Mouse (Mus musculus) kidney, embryonic 14.5 days (tissue): Measurements from ENCODE around the gene Sbf2. TPM values are rescaled to one million over a fixed set of nuclear protein-coding genes. Genes with fewer than 3 reads are reported as not detected.

ENCODE experiments used
- ATAC-seq: fragments of 200-750 bp; cut with Nextera tagmentation; 2 replicates; pipeline ENCODE4 v1.8.0; 2017; ENCODE audit warnings: moderate number of reproducible peaks, mild to moderate bottlenecking, moderate TSS enrichment, moderate library complexity; ENCODE audit not compliant: low FRiP score, low TSS enrichment
- H3K27ac ChIP-seq: fragments of 300-500 bp; sonication (generic); 2 replicates; pipeline ENCODE4 v1.5.1; 2014; ENCODE audit warnings: low read depth, mild to moderate bottlenecking, low read length, moderate library complexity, mixed read lengths
- H3K27me3 ChIP-seq: fragments of 300-500 bp; sonication (generic); 2 replicates; pipeline ENCODE4 v1.6.1; 2014; ENCODE audit warnings: mild to moderate bottlenecking, low read length; ENCODE audit not compliant: control insufficient read depth, insufficient read depth
- H3K36me3 ChIP-seq: fragments of 300-500 bp; sonication (generic); 2 replicates; pipeline ENCODE4 v1.6.1; 2014; ENCODE audit warnings: low read length, mixed read lengths; ENCODE audit not compliant: control insufficient read depth, insufficient read depth
- H3K4me1 ChIP-seq: fragments of 300-500 bp; sonication (generic); 2 replicates; pipeline ENCODE4 v1.6.1; 2014; ENCODE audit warnings: low read length, mixed read lengths; ENCODE audit not compliant: control insufficient read depth, insufficient read depth
- H3K4me2 ChIP-seq: fragments of 300-500 bp; sonication (generic); replicated peaks from 2 replicates; pipeline ENCODE4 v1.6.1; 2014; ENCODE audit warnings: low read depth, mild to moderate bottlenecking, low read length
- H3K4me3 ChIP-seq: fragments of 300-500 bp; sonication (generic); 2 replicates; pipeline ENCODE4 v1.5.1; 2014; ENCODE audit warnings: mild to moderate bottlenecking, low read length
- H3K9ac ChIP-seq: fragments of 300-500 bp; sonication (generic); 2 replicates; pipeline ENCODE4 v1.6.1; 2014; ENCODE audit warnings: low read depth, mild to moderate bottlenecking, low read length, moderate library complexity
- H3K9me3 ChIP-seq: fragments of 300-500 bp; sonication (generic); 2 replicates; pipeline ENCODE4 v1.6.1; 2016; ENCODE audit warnings: low read length; ENCODE audit not compliant: control insufficient read depth
- WGBS: fragments of 180-500 bp; shearing (Covaris S2); extraction: QIAGEN DNeasy Blood & Tissue Kit; methylation state at CpG from one replicate; pipeline ENCODE4 v1.1.7; 2014; 5-methylcytosine and 5-hydroxymethylcytosine counted together
- polyA plus RNA-seq: library from polyadenylated mRNA; unstranded; fragments of >200 nt; fragmentation: Nextera tagmentation; extraction: Ambion mirVana; gene quantifications from 2 replicates; pipeline ENCODE4 v1.2.1, GENCODE M21; 2014

Gene Sbf2
- polyA plus RNA-seq, 1 experiment from 2014 or later, result 44.6 TPM

DNA sequence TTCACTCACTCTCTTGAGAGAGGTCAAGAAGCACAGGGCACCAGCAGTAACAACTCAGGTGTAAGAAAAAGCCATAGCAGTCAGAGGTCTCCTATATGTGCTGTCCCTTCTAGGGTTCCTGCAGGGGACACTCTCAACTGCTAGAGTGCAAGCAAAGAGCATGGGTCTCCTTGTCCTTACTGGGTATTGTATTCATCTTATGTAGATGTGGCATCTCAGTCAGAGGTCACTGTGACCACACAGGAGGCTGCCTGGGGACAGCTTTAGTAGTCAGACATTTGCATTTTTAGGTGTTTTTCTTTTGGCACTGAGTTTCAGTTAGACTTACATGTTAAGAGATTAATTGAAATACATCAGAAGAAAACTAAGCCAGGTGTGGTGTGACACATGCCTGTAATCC is 347.7 kb downstream of the Sbf2 start:
- Histone ChIP-seq H3K4me3 (no peak overlapping the region), H3K27me3 (no peaks in the 10 kb centered on the region), H3K4me2 (no peak overlapping the region), H3K9me3 (no peaks in the 10 kb centered on the region), H3K9ac (no peak overlapping the region), H3K36me3 (peaks cover 14% of the 10 kb centered on the region; the same call in 1 of the 2 replicates), H3K27ac (no peak overlapping the region), H3K4me1 (no peaks in the 10 kb centered on the region; the same call in 1 of the 2 replicates)
- ATAC-seq, result no peak

GRCm38 (mm10) chr7:110265796-110266195 is 348.9 kb downstream of the Sbf2 start:
- Histone ChIP-seq H3K4me3 (no peak overlapping the region), H3K4me2 (no peak overlapping the region), H3K27me3 (no peaks in the 10 kb centered on the region), H3K36me3 (peaks cover 14% of the 10 kb centered on the region; the same call in 1 of the 2 replicates), H3K9me3 (no peaks in the 10 kb centered on the region), H3K27ac (no peak overlapping the region), H3K4me1 (no peaks in the 10 kb centered on the region), H3K9ac (no peak overlapping the region)
- 32% methylated on average over 7 of the region's 7 CpGs for WGBS
- ATAC-seq, result 0 out of 2 replicates have a peak, but pooled peaks have one; percentile 16

- Histone ChIP-seq H3K36me3 (no peaks in the 10 kb centered on the region), H3K27me3 (no peaks in the 10 kb centered on the region), H3K27ac (no peak overlapping the region), H3K4me2 (no peak overlapping the region), H3K9ac (no peak overlapping the region), H3K4me3 (no peak overlapping the region), H3K4me1 (peaks cover 2% of the 10 kb centered on the region; the same call in 1 of the 2 replicates), H3K9me3 (no peaks in the 10 kb centered on the region)
- WGBS, result 75% methylated on average over 1 of the region's 1 CpGs
- no peak for ATAC-seq
Measured at GRCm38 (mm10) chr7:110263474-110263873, 351.2 kb downstream of the Sbf2 start.

- Histone ChIP-seq H3K27me3 (no peaks in the 10 kb centered on the region), H3K4me1 (peaks cover 3% of the 10 kb centered on the region; the same call in 1 of the 2 replicates), H3K9ac (no peak overlapping the region), H3K9me3 (no peaks in the 10 kb centered on the region), H3K27ac (no peak overlapping the region), H3K4me3 (no peak overlapping the region), H3K36me3 (no peaks in the 10 kb centered on the region), H3K4me2 (no peak overlapping the region)
- no peak for ATAC-seq
- 70% methylated on average over 1 of the region's 1 CpGs for WGBS
Measured at GRCm38 (mm10) chr7:110262661-110263060, 352.1 kb downstream of the Sbf2 start.

- Histone ChIP-seq H3K4me3 (no peak overlapping the region), H3K4me1 (peaks cover 3% of the 10 kb centered on the region; the same call in 1 of the 2 replicates), H3K4me2 (no peak overlapping the region), H3K9me3 (no peaks in the 10 kb centered on the region), H3K27me3 (no peaks in the 10 kb centered on the region), H3K36me3 (no peaks in the 10 kb centered on the region), H3K9ac (no peak overlapping the region), H3K27ac (no peak overlapping the region)
- 82% methylated on average over 4 of the region's 4 CpGs for whole genome bisulfite sequencing
- no peak for ATAC-seq
Measured at GRCm38 (mm10) chr7:110261807-110262206, 352.9 kb downstream of the Sbf2 start.

DNA sequence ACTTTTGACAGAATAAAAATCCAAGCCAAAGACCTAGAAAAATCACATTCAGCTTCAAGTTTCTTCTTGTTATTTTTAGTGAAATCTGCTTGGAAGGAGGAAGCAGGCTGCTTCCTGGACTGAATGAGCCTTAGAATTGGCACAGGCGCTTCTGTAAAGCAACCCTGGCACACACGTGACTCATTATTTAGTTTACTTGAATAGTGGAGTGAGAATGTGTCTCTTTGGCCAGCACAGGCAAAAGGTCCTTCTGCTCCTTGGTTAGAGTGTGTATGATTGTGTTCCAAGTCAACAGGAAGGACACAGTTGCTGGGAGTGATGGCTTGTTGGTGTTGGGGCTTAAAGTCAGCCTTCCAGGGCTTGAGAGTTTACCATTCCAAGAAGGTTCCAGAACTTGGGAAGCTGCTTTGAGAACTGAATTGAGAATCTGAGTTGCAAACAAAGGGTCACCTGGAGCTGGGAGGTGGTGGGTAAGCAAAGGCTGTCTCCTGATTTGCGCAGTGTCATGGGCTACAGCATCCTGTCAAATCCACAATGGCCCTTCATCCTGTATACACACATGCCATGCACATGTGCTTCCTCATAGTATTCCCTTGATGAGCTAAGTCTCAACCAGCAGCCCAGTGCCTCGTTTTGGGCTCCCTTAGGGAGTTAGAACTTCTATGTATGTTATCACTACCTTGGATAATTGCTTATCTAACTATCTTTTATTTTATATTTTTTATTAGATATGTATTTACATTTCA is 354.6 kb downstream of the Sbf2 start:
- H3K9me3 ChIP-seq, result no peaks in the 10 kb centered on the region
- H3K4me2 ChIP-seq, result no peak overlapping the region
- H3K4me1 ChIP-seq, result peaks cover 3% of the 10 kb centered on the region; the same call in 1 of the 2 replicates
- no peak for ATAC-seq
- no peak overlapping the region for H3K9ac ChIP-seq
- no peaks in the 10 kb centered on the region for H3K36me3 ChIP-seq
- WGBS, result 78% methylated on average over 4 of the region's 4 CpGs
- no peak overlapping the region for H3K4me3 ChIP-seq
- H3K27ac ChIP-seq, result peak overlapping the region; percentile 63; the same call in 1 of the 2 replicates
- no peaks in the 10 kb centered on the region for H3K27me3 ChIP-seq

DNA sequence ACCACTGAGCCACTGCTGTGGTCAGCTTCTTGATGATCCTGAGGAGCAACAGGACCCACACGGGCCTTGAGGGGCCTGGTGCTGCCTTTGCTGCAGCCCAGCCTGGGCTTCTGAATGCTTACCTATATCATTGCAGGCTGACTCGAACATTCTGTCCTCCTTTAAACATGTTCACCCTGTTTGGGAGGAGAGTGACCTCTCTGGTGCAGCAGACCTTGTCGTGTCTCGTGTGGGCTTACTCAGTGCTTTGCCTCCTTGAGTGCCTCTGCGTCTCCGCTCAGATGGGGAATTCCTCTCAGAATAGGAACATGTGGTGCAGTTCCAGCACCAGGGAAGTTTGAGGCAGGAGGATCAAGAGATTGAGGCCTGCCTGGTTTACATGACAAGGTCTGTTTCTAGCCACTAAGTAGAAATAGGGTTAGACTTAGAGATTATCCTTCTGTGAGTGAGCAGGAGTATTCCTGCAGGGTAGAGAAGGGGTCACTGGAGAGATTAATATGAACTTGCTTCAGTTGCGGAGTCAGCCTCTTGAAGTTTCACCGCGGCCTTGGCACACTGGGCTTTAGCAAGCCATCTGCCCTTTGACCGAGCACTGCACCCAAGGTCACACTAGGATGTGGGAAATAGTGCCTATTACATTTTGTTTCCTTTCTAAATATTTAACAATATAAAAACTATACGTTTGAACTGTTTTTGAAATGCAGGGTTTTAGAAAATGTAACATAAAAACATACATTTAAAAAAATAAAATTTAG is 356.3 kb downstream of the Sbf2 start:
- ATAC-seq, result 0 out of 2 replicates have a peak, but pooled peaks have one; percentile 39
- H3K4me3 ChIP-seq, result no peak overlapping the region
- no peaks in the 10 kb centered on the region for H3K9me3 ChIP-seq
- no peaks in the 10 kb centered on the region for H3K27me3 ChIP-seq
- 58% methylated on average over 11 of the region's 11 CpGs for WGBS
- no peak overlapping the region for H3K27ac ChIP-seq
- H3K4me2 ChIP-seq, result no peak overlapping the region
- H3K4me1 ChIP-seq, result peaks cover 3% of the 10 kb centered on the region; the same call in 1 of the 2 replicates
- no peak overlapping the region for H3K9ac ChIP-seq
- peaks cover 4% of the 10 kb centered on the region; the same call in 1 of the 2 replicates for H3K36me3 ChIP-seq
